Mouse (Mus musculus): ENCODE results near the gene Invs. TPM values are rescaled to one million over a fixed set of nuclear protein-coding genes. Genes with fewer than 3 reads are reported as not detected.

Invs gene
- total and polyA plus RNA-seq, 3 experiments, result 2.5 to 2.7 TPM; not detected in 1

DNA sequence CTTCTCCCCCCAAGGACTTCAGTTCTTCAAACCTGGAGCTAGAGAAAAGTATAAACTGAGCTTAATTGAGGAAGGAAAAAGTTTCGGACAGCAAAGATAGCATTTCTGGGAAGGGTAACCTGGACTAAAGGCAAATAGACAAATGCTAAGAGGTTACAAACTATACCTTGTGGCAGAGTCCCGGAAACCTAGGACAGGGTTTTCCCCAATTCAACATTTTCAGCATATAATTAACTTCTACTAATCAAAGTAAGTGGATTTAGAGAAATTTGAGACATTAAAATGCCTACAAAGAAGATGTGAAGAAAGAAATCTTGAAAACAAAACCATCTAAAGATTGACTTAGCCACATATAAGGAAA, 194.1 kb downstream of the Invs start:
- H3K4me3 ChIP-seq (ENCODE audit: control insufficient read depth in 1 of 2, insufficient read depth in 1 of 2, low read depth in 2 of 2, low read length in 2 of 2), result peak overlapping the region; percentile 81 to 100
- TF ChIP-seq ZC3H11A (IDR thresholded peaks at IDR 0.05; ENCODE audit: low read depth, low read length) (no peak), POLR2A (IDR thresholded peaks at IDR 0.05; ENCODE audit: control insufficient read depth in 1 of 2, insufficient read depth in 1 of 2, low read depth in 1 of 2, low read length in 2 of 2, poor library complexity in 1 of 2) (no peak), RAD21 (IDR thresholded peaks at IDR 0.05; ENCODE audit: low read depth, low read length) (no peak), SIN3A (IDR thresholded peaks at IDR 0.05; ENCODE audit: low read length) (no peak), BHLHE40 (IDR thresholded peaks at IDR 0.05; ENCODE audit: borderline replicate concordance, low read depth, low read length) (no peak)
- no peak overlapping the region for H3K27ac ChIP-seq (ENCODE audit: control insufficient read depth, low read depth, low read length)
- peaks cover 13 to 19% of the 10 kb centered on the region in 2 experiments for H3K36me3 ChIP-seq (ENCODE audit: control insufficient read depth in 1 of 2, insufficient read depth in 2 of 2, low read length in 2 of 2)
- H3K4me1 ChIP-seq (ENCODE audit: control insufficient read depth in 1 of 2, insufficient read depth in 2 of 2, low read length in 2 of 2), result peaks cover 5 to 10% of the 10 kb centered on the region in 2 experiments; a peak in 3 of 4 replicates
- no peaks in the 10 kb centered on the region; a peak in 1 of 4 replicates for H3K27me3 ChIP-seq (ENCODE audit: control insufficient read depth in 1 of 2, insufficient read depth in 2 of 2, low read length in 2 of 2)
- H3K79me2 ChIP-seq (ENCODE audit: control insufficient read depth, insufficient read depth, low read length, poor library complexity), result peaks cover 31% of the 10 kb centered on the region
- peak overlapping the region; percentile 36 for H3K9ac ChIP-seq (ENCODE audit: control insufficient read depth, low read depth, low read length, poor library complexity, severe bottlenecking)
- DNase-seq (ENCODE audit: low read depth, low spot score), result no peak
- H3K9me3 ChIP-seq (replicated peaks; ENCODE audit: insufficient read depth, low read length), result no peaks in the 10 kb centered on the region

DNA sequence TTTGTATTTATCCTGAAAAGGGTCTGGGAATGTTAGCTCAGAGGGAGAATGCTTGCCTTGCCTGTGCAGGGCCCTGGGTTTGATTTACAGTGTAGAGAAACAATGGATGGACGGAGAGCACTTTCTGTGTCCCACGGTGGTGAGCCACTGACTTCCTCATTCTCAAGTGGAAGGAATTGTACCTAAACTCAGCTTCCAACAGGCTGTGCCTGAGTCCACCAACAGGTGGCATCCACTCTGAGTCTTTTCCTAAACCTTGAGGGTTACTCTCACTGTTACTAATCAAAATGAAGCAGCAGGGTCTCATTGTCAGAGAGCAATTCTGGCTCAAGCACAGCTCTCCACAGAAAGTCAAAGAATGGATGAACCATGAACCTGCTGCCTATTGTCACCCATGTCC, 201.7 kb downstream of the Invs start:
- Histone ChIP-seq H3K79me2 (ENCODE audit: control insufficient read depth, insufficient read depth, low read length, poor library complexity) (no peaks in the 10 kb centered on the region), H3K36me3 (ENCODE audit: control insufficient read depth in 1 of 2, insufficient read depth in 2 of 2, low read length in 2 of 2) (no peaks in the 10 kb centered on the region), H3K9me3 (replicated peaks; ENCODE audit: insufficient read depth, low read length) (no peaks in the 10 kb centered on the region), H3K4me3 (ENCODE audit: control insufficient read depth in 1 of 2, insufficient read depth in 1 of 2, low read depth in 2 of 2, low read length in 2 of 2) (no peak overlapping the region), H3K27me3 (ENCODE audit: control insufficient read depth in 1 of 2, insufficient read depth in 2 of 2, low read length in 2 of 2) (no peaks in the 10 kb centered on the region; a peak in 2 of 4 replicates), H3K9ac (ENCODE audit: control insufficient read depth, low read depth, low read length, poor library complexity, severe bottlenecking) (no peak overlapping the region), H3K27ac (ENCODE audit: control insufficient read depth, low read depth, low read length) (no peak overlapping the region), H3K4me1 (ENCODE audit: control insufficient read depth in 1 of 2, insufficient read depth in 2 of 2, low read length in 2 of 2) (no peaks in the 10 kb centered on the region)
- peak; percentile 56 for DNase-seq (ENCODE audit: low read depth, low spot score)
- TF ChIP-seq CTCF (IDR thresholded peaks at IDR 0.05 in 2 of 3, conservative IDR thresholded peaks at IDR 0.05 in 1 of 3; ENCODE audit: control insufficient read depth in 1 of 3, insufficient read depth in 1 of 3, low read depth in 2 of 3, low read length in 3 of 3, poor library complexity in 1 of 3, severe bottlenecking in 1 of 3), result peak; percentile 24 to 46 (median 40); a peak in 5 of 6 replicates
- 0 out of 2 replicates have a peak, but pooled peaks have one; percentile 13 for TF ChIP-seq TBP (IDR thresholded peaks at IDR 0.05; ENCODE audit: low read depth, low read length)
- peak; percentile 32 for TF ChIP-seq SMC3 (IDR thresholded peaks at IDR 0.05; ENCODE audit: low read depth, low read length)
- TF ChIP-seq KAT2A (conservative IDR thresholded peaks at IDR 0.05; ENCODE audit: low read depth, low read length), result no peak

Other genes starting within 250 kb of the Invs start
- 0.03 TPM in 1 of 2 replicates, not detected in the other for gene Nr4a3, start 234.6 kb upstream of the Invs start, total RNA-seq (2012; rRNA removed)
- under 1 TPM in 1 of 2 experiments, not detected in 1; 0.17 TPM for gene Nr4a3, start 234.6 kb upstream of the Invs start, polyA plus RNA-seq (2012; ENCODE audit: insufficient read depth in 1 of 2, insufficient read length in 2 of 2, low read depth in 1 of 2, low replicate concordance in 2 of 2, missing spikeins in 1 of 2)
- 10.4 and 10.5 TPM in 2 replicates for gene Stx17, start 154.8 kb upstream of the Invs start, total RNA-seq (2012; rRNA removed)
- 10 to 100 TPM; 10.4 to 55.1 TPM for gene Stx17, start 154.8 kb upstream of the Invs start, polyA plus RNA-seq (2012; ENCODE audit: insufficient read depth in 1 of 2, insufficient read length in 2 of 2, low read depth in 1 of 2, low replicate concordance in 2 of 2, missing spikeins in 1 of 2)
- 27.6 and 31.1 TPM in 2 replicates for gene Erp44, start 202 bp upstream of the Invs start, total RNA-seq (2012; rRNA removed)
- gene Erp44, start 202 bp upstream of the Invs start, polyA plus RNA-seq (2012; ENCODE audit: insufficient read depth in 1 of 2, insufficient read length in 2 of 2, low read depth in 1 of 2, low replicate concordance in 2 of 2, missing spikeins in 1 of 2), result 10 to 100 TPM in 1 of 2 experiments, not detected in 1; 31.6 TPM
- gene Tex10, start 193.7 kb downstream of the Invs start, total RNA-seq (2012; rRNA removed), result 51.6 and 52.5 TPM in 2 replicates
- 100 to 1,000 TPM in 1 of 2 experiments, 10 to 100 TPM in 1; 41.9 to 184 TPM for gene Tex10, start 193.7 kb downstream of the Invs start, polyA plus RNA-seq (2012; ENCODE audit: insufficient read depth in 1 of 2, insufficient read length in 2 of 2, low read depth in 1 of 2, low replicate concordance in 2 of 2, missing spikeins in 1 of 2)